Mouse (Mus musculus) embryonic fibroblast, embryonic 13.5 days (primary cell): Measurements from ENCODE around the gene Timd2. TPM values are rescaled to one million over a fixed set of nuclear protein-coding genes. Genes with fewer than 3 reads are reported as not detected.
"Not testable (repeated sequence)": the region's sequence is repeated elsewhere in the genome, so short reads cannot be mapped to it uniquely, and the experiment has no call there.

Experiments
- H3K27ac ChIP-seq: 2 replicates; pipeline ENCODE4 v1.5.1; 2012; ENCODE audit warnings: low read length, control low read depth, inconsistent platforms; ENCODE audit not compliant: insufficient read depth
- H3K4me1 ChIP-seq: 2 replicates; pipeline ENCODE4 v1.6.1; 2011; ENCODE audit warnings: low read length; ENCODE audit not compliant: control insufficient read depth, insufficient read depth
- H3K4me3 ChIP-seq: 2 replicates; pipeline ENCODE4 v1.5.1; 2011; ENCODE audit warnings: mild to moderate bottlenecking, control low read depth, low read length; ENCODE audit not compliant: insufficient read depth
- CTCF ChIP-seq: IDR thresholded peaks from 2 replicates; pipeline ENCODE4 v1.5.1; 2011; ENCODE audit warnings: mild to moderate bottlenecking, control low read depth, low read length, moderate library complexity, borderline replicate concordance; ENCODE audit not compliant: insufficient read depth
- POLR2A ChIP-seq: IDR thresholded peaks from 2 replicates; pipeline ENCODE4 v1.6.1; 2011; ENCODE audit warnings: low read depth, mild to moderate bottlenecking, control low read depth, low read length, moderate library complexity
- polyA plus RNA-seq: library from polyadenylated mRNA; stranded (reverse); fragments of >200 nt; gene quantifications from 2 replicates; pipeline ENCODE4 v1.2.4, GENCODE M21; 2011; ENCODE audit warnings: low read depth; ENCODE audit not compliant: missing spikeins, insufficient read length

Timd2 gene
- polyA plus RNA-seq, 1 experiment: not detected

DNA sequence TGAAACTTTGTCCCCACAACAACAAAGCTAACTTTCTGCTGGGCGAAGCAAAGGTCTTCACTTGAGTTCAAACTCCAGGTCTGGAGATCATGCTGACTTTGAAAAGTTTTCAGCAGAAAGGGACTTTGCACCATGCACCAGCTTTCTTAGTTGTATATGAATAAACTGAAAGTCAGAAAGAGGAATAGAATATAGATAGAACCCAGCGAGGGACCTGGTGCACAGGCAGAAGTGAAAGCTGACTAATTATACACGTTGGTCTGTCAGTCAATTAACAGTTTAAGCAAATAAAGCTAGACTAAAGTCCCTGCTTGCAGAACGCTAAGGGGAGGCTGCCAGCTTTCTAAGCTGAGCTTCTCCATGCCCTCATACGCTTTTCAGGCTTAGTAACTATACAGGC, 8.0 kb downstream of the Timd2 start:
- H3K4me1 ChIP-seq: no peaks in the 10 kb centered on the region
- no peak overlapping the region for H3K4me3 ChIP-seq
- H3K27ac ChIP-seq: no peak overlapping the region
- no peak for TF ChIP-seq POLR2A
- TF ChIP-seq CTCF: no peak

DNA sequence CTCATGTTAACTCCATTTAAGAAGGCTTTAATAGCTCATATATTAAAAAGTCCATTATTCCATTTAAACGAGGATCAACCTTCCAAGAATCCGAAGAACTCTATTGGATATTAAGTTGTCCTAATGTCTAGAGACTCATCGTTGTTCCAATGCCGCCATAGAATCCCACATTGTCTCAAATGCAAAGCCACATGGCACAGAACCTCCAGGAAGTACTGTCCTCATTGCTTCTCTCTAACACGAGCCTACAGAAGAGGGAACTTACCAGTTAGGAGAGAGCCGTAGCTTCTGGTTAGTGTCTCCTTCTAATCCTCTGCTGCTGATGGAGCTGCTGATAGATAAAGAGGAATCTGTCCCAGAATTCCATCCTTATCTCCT, 8.6 kb downstream of the Timd2 start:
- no peak overlapping the region for H3K4me3 ChIP-seq
- TF ChIP-seq CTCF (no peak), POLR2A (no peak)

DNA sequence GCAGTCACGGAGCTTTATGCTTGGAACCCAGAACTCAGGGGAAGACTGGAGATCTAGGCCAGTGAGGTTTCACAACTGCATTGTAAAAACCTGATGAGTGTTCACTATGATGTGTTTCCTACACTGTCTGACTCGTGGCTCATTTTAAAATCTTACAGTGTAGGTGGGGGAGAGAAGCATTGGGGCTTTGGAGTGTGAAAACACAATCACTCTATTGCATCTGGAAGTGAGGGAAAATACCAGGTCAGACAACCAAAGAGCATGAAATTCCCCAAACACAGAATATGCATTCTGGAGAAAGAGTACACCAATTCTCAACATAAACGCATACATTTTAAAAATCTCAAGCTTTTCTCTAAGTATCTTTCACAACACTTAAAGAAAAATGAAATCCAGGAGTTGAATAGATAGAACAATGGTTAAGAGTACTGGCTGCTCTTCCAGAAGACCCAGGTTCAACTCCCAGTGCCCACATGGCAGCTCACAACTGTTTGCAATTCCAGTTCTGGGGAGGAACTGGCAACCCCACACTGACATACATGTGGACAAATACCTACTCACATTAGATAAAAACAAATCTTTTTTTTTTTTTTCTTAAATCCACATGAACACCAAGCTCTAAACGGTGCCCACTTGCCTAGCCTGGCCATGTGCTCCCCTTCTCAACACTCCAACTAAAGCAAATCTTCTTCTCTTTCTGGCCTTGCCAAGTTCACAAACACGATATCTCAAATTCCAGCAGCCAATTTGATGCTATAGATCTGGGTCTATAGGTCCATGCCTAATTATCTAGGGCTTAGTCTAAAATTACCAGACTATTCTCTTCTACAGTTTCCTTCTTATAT, 9.2 kb downstream of the Timd2 start:
- Histone ChIP-seq H3K4me3 (no peak overlapping the region), H3K27ac (no peak overlapping the region), H3K4me1 (peaks cover 3% of the 10 kb centered on the region; the same call in 1 of the 2 replicates)
- no peak for TF ChIP-seq CTCF
- TF ChIP-seq POLR2A: no peak

More for the DNA sequence above, 8.6 kb downstream of the Timd2 start:
- Histone ChIP-seq H3K4me1 (no peaks in the 10 kb centered on the region), H3K27ac (no peak overlapping the region)

DNA sequence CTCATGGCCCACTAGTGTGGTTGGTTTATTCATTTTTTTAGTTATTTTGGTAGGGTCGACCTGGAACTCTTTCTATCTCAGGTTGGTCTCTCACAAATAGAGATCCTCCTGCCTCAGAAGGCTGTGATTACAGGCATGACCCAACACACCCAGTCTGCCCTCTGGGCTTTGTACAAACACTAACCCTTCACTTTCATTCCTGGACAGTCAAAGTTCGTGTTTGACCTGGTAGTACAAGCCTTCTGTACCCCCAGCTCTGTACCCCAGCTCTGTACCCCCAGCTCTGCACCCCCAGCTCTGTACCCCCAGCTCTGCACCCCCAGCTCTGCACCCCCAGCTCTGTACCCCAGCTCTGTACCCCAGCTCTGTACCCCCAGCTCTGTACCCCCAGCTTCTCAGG, 11.0 kb downstream of the Timd2 start:
- H3K4me1 ChIP-seq, H3K4me3 ChIP-seq, H3K27ac ChIP-seq: not testable (repeated sequence)

DNA sequence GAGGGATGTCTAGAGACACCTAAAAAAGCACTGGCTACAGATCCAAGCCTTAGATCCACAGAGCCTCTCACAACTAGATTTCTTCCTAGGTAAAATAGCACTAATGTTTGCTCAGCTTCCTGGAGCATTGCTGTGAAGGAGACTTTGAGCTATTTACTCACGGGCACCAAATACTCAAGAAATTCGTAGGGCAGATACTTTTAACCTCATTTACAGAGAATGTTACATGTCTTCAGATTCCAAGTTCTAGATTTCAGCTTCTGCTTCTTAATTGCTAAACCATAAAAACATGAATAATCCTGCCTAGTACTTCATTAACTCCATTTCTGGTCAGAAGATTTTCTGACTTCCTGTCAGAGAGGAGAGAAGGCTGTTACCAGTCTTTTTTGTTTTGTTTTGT, 16.7 kb downstream of the Timd2 start:
- no peak for TF ChIP-seq POLR2A
- no peak for TF ChIP-seq CTCF
- no peak overlapping the region for H3K27ac ChIP-seq
- H3K4me1 ChIP-seq: peaks cover 3% of the 10 kb centered on the region; the same call in 1 of the 2 replicates
- no peak overlapping the region for H3K4me3 ChIP-seq

DNA sequence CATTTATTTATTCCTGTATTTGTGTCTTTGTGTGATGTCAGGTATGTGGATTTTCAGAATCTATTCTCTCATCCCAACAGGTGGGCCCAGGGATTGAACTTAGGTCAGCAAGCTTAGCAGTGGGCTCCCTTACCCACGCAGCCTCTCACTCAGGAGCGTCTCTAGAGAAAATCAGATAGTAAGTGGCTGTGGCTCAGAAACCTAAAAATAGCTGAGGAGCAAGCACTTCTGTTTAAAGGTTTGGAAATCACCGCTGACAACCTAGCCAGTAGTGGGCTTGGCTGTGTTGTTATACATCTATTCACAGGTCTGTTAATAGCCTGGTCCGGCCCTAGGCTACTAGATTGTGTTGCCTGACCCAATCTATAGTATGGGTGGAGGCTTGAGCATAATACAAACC, 23.1 kb downstream of the Timd2 start:
- no peaks in the 10 kb centered on the region for H3K4me1 ChIP-seq
- H3K27ac ChIP-seq: no peak overlapping the region
- no peak for TF ChIP-seq POLR2A
- no peak for TF ChIP-seq CTCF
- no peak overlapping the region for H3K4me3 ChIP-seq

DNA sequence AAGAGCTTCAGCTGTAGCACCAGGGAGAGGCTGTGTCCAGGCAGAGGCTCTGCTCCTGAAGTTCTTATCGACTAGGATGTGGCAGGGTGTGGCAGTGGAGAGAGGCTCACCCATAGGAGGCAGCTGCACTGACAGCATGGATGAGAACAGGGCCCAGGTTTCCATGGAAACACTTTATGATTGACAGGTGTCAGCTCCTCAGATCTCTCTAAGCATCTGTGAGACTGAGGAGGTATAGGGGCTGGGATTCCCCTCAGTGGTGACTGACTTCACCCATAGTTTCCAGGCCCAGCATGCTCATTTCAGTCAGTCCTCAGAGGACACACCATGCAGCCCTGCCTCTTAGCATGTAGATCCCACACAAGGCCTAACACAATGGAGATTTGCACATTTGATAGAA, 24.0 kb downstream of the Timd2 start:
- Histone ChIP-seq H3K4me3 (no peak overlapping the region), H3K27ac (no peak overlapping the region), H3K4me1 (no peaks in the 10 kb centered on the region)
- TF ChIP-seq CTCF: no peak

DNA sequence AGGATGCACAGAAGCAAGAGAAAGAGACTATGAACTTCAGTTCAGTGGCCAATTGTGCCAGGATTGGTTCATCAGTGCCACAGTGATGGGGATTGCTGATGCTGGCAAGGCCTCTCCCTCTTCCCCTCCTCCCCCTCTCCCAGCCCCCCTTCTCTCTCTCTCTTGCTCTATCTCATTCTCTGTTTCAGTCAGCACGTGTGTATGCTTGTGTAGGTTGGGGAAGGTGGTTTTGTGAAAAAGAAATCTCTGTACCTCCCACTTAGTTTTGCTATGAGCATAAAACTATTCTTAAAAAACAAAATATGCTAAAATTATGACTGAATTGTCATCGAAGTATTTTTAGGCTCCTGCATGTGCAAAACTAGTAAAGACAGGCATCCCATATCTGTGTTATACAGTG, 38.9 kb downstream of the Timd2 start:
- Histone ChIP-seq H3K27ac (no peak overlapping the region), H3K4me3 (no peak overlapping the region), H3K4me1 (no peaks in the 10 kb centered on the region)
- TF ChIP-seq POLR2A (no peak), CTCF (no peak)

DNA sequence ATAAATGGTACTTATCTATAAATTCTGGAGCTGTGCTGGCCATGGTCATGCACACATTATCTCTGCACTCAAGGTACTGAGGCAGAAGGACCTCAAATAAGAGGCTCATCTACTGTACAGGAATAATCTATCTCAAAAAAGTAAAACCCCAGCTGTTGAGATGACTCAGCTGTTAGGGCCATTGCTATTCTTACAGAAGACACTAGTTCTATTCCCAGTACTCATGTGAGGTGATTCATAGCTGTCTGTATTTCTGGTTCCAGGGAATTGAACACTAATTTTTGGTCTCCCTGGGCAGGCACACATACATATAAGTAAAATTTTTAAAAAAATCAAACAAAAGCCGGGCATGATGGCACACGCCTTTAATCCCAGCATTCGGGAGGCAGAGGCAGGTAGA, 39.8 kb downstream of the Timd2 start:
- no peak overlapping the region for H3K4me3 ChIP-seq
- no peak for TF ChIP-seq POLR2A
- TF ChIP-seq CTCF: no peak
- no peak overlapping the region for H3K27ac ChIP-seq
- no peaks in the 10 kb centered on the region for H3K4me1 ChIP-seq

DNA sequence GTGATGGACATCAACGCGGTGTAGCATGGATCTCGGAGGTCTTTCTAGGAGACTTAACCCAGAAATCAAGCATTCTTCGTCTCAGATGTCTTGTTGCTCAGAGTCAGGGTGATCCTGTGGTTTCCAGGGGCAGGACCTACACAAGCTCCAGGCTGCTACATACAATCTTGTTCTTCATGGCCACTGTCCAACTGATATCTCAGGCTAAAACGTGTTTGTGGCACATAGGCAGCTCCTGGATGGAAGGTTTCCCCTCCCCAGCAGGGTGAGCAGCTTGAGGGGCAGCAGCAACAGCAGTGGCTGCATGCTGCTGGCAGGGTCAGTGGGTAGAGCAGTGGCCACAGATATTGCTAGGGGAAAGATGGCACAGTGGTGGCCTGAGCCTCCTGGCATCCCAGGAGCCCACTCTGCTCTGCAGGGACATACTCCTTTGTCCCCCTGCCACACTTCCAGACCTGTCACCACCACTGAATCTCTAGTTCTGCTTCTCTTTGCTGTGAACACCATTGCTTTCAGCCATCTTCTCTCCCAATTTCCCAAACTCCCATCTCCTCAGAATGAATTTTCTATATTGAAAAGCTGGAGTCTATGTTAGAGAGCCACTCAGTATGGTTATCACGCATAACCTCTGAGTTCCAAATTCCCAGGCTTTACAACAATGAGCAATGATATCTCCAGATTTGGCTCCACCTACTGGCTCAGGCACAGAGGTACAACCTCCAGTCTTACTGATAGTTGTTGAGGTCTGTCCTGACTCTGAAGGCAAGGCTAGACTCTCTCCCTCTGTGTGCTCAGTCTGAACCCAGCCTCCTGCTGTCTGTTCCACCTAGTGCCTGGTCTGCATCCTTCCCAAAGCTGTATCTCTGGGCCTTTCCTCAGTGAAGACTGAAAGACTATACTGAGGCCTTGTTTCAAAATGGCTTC, 41.0 kb downstream of the Timd2 start:
- H3K4me3 ChIP-seq: no peak overlapping the region
- H3K27ac ChIP-seq: no peak overlapping the region
- no peaks in the 10 kb centered on the region for H3K4me1 ChIP-seq
- no peak for TF ChIP-seq POLR2A
- no peak for TF ChIP-seq CTCF

DNA sequence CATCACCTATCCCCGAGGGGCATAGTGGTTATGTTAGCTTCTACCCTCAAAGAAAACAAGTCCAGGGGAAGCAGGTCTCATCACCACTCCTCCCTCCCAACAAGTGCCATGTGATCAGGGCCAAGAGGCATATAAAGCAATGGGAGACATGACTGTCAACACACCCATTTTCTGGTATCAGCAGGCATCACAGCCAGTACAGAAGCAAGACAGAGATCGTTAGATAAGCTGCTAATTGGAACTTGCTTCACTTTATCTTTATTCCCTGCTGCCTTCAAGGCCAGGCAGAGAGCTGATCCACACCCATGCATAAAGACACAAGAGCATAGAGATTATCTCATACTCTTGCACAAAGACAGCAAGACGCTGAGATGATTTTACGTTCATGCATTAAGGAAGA, 43.6 kb downstream of the Timd2 start:
- H3K27ac ChIP-seq: no peak overlapping the region
- no peaks in the 10 kb centered on the region for H3K4me1 ChIP-seq
- no peak overlapping the region for H3K4me3 ChIP-seq
- TF ChIP-seq POLR2A: no peak
- no peak for TF ChIP-seq CTCF
